Mouse (Mus musculus): ENCODE measurements around the gene Fzr1.

DNA sequence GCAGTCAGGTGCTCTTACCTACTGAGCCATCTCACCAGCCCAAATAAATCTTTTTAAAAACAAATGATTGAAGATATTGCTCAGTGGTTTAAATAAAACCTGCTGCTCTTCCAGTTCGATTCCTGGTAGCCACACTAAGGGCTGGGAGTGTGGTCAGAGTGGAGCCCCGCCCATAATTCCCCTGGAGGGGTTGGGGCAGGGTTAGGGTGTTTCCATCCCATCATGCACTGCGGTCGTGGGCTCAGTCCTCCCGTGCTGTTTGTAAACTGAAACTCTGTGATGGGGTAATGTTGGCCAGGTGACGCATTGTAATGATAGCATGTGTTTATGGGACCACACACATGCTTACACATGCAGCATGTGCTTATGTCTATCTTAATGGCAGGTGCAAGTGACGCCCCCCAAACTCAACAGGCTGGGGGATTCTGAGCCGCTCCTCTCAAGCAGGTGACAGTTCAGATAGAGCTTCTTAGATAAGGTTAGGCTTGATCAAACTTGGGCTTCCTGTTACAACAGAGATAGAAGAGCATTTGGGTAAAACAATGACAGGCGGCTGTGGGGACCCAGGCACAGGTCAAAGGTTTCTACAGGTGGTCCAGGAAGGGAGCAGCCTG is 26.5 kb downstream of the Fzr1 start:
- TF ChIP-seq CTCF (IDR thresholded peaks at IDR 0.05; ENCODE audit: low read depth): no peak
- no peak for TF ChIP-seq EP300 (optimal IDR thresholded peaks at IDR 0.05)

Measured in stomach, postnatal 0 days (tissue).